Mouse (Mus musculus) bone marrow, adult 2 months (tissue): ENCODE measurements around the gene Atg5. TPM values are rescaled to one million over a fixed set of nuclear protein-coding genes. Genes with fewer than 3 reads are reported as not detected.

Experiments
- H3K27ac ChIP-seq: fragments of 200-500 bp; 2 replicates; pipeline ENCODE4 v1.5.1; 2012; ENCODE audit warnings: low read depth, mild to moderate bottlenecking, control low read depth, inconsistent platforms, low read length; ENCODE audit not compliant: control insufficient read depth, poor library complexity, insufficient read depth
- H3K4me1 ChIP-seq: fragments of 200-500 bp; 2 replicates; pipeline ENCODE4 v1.6.1; 2011; ENCODE audit warnings: low read length; ENCODE audit not compliant: control insufficient read depth, insufficient read depth
- H3K4me3 ChIP-seq: fragments of 200-500 bp; replicated peaks from 2 replicates; pipeline ENCODE3; 2011; ENCODE audit warnings: mild to moderate bottlenecking, low read depth, low read length, control low read depth; ENCODE audit not compliant: control insufficient read depth
- CTCF ChIP-seq: fragments of 200-500 bp; IDR thresholded peaks from 2 replicates; pipeline ENCODE4 v1.5.1; 2011; ENCODE audit warnings: low read length, control low read depth; ENCODE audit not compliant: control insufficient read depth, insufficient read depth
- POLR2A ChIP-seq: fragments of 200-500 bp; IDR thresholded peaks from 2 replicates; pipeline ENCODE4 v1.6.1; 2011; ENCODE audit warnings: low read depth, mild to moderate bottlenecking, control low read depth, low read length, borderline replicate concordance; ENCODE audit not compliant: control insufficient read depth
- WGBS: fragments of 180-500 bp; shearing (Covaris S2); methylation state at CpG from one replicate; pipeline ENCODE4 v1.1.7; 2018; 5-methylcytosine and 5-hydroxymethylcytosine counted together
- polyA plus RNA-seq: library from polyadenylated mRNA; stranded (reverse); fragments of >200 nt; gene quantifications from 2 replicates; pipeline ENCODE4 v1.2.4, GENCODE M21; 2011; ENCODE audit warnings: low replicate concordance; ENCODE audit not compliant: missing spikeins, insufficient read depth, insufficient read length

Atg5 gene
- polyA plus RNA-seq, 1 experiment, result 10.7 TPM

GRCm38 (mm10) chr10:44380476-44381208 is 112.5 kb downstream of the Atg5 start:
- 2% methylated on average over 20 of the region's 20 CpGs for WGBS
- Histone ChIP-seq H3K4me3 (peak overlapping the region; percentile 66), H3K4me1 (peaks cover 4% of the 10 kb centered on the region), H3K27ac (peak overlapping the region; percentile 78)
- TF ChIP-seq CTCF (no peak), POLR2A (no peak)

- Histone ChIP-seq H3K4me1 (peaks cover 4% of the 10 kb centered on the region), H3K27ac (peak overlapping the region; percentile 25; the same call in 1 of the 2 replicates), H3K4me3 (no peak overlapping the region)
- 2% methylated on average over 3 of the region's 3 CpGs for WGBS
- TF ChIP-seq CTCF (no peak), POLR2A (no peak)
Observed at GRCm38 (mm10) chr10:44381397-44381796, 113.2 kb downstream of the Atg5 start.

- H3K4me1 ChIP-seq, result peaks cover 4% of the 10 kb centered on the region
- 66% methylated on average over 12 of the region's 12 CpGs for WGBS
- no peak for TF ChIP-seq POLR2A
- no peak for TF ChIP-seq CTCF
- no peak overlapping the region for H3K27ac ChIP-seq
- no peak overlapping the region for H3K4me3 ChIP-seq
Observed at GRCm38 (mm10) chr10:44381948-44382347, 113.8 kb downstream of the Atg5 start.

- no peak overlapping the region for H3K27ac ChIP-seq
- H3K4me1 ChIP-seq, result peaks cover 4% of the 10 kb centered on the region
- H3K4me3 ChIP-seq, result no peak overlapping the region
- TF ChIP-seq POLR2A (no peak), CTCF (no peak)
- 53% methylated on average over 10 of the region's 10 CpGs for WGBS
Observed at GRCm38 (mm10) chr10:44383213-44383612, 115.1 kb downstream of the Atg5 start.

- WGBS, result 82% methylated on average over 5 of the region's 5 CpGs
- Histone ChIP-seq H3K4me1 (peaks cover 3% of the 10 kb centered on the region), H3K4me3 (no peak overlapping the region), H3K27ac (no peak overlapping the region)
- no peak for TF ChIP-seq POLR2A
- no peak for TF ChIP-seq CTCF
Observed at GRCm38 (mm10) chr10:44385227-44385626, 117.1 kb downstream of the Atg5 start.

- no peak for TF ChIP-seq CTCF
- no peak for TF ChIP-seq POLR2A
- Histone ChIP-seq H3K4me3 (no peak overlapping the region), H3K27ac (no peak overlapping the region), H3K4me1 (no peaks in the 10 kb centered on the region)
- 87% methylated on average over 11 of the region's 11 CpGs for WGBS
Observed at GRCm38 (mm10) chr10:44388706-44389233, 120.6 kb downstream of the Atg5 start.

- Histone ChIP-seq H3K27ac (no peak overlapping the region), H3K4me1 (no peaks in the 10 kb centered on the region), H3K4me3 (no peak overlapping the region)
- no peak for TF ChIP-seq CTCF
- TF ChIP-seq POLR2A, result no peak
- WGBS, result 76% methylated on average over 5 of the region's 5 CpGs
Observed at GRCm38 (mm10) chr10:44390286-44390685, 122.1 kb downstream of the Atg5 start.

GRCm38 (mm10) chr10:44391509-44392290 is 123.5 kb downstream of the Atg5 start:
- 77% methylated on average over 12 of the region's 12 CpGs for WGBS
- Histone ChIP-seq H3K27ac (no peak overlapping the region), H3K4me1 (no peaks in the 10 kb centered on the region), H3K4me3 (no peak overlapping the region)
- TF ChIP-seq POLR2A, result no peak
- TF ChIP-seq CTCF, result no peak

GRCm38 (mm10) chr10:44392855-44393254 is 124.7 kb downstream of the Atg5 start:
- Histone ChIP-seq H3K4me1 (no peaks in the 10 kb centered on the region), H3K27ac (no peak overlapping the region), H3K4me3 (no peak overlapping the region)
- TF ChIP-seq CTCF (no peak), POLR2A (no peak)
- WGBS, result 84% methylated on average over 8 of the region's 8 CpGs
